Mouse (Mus musculus): ENCODE measurements at regions not wholly inside any gene's neighbourhood (a gene's known extent, or its start where the extent isn't known, plus 50 kb on each side); places are given as distances from the start of the nearest gene placed in this dataset.

DNA sequence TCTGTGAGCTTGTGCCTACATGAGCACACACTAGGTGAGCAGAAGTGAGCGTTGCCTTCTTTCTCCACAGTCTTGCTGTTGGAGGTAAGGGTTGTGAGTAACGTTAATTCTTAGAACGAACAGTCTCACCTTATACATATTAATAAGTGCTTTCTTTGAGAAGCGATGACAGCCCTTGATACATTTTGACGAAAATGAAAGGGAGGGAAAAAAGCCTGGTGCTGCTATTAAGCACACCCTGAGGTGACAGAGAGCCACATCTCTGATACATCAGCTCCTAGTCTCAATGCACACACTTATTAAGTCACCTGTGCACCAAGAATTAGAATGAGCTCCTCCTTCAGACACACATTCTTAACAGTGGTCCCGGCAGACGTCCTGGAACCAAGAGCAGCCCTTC lies 346.3 kb upstream of the Map3k7 start:
- no peaks in the 10 kb centered on the region for H3K9me3 ChIP-seq (ENCODE audit: control insufficient read depth, low read length)
- H3K4me1 ChIP-seq (ENCODE audit: control insufficient read depth, insufficient read depth, low read length), result peaks cover 23% of the 10 kb centered on the region
- no peak for ATAC-seq (ENCODE audit: low FRiP score, low TSS enrichment)
- no peaks in the 10 kb centered on the region for H3K36me3 ChIP-seq (ENCODE audit: control insufficient read depth, insufficient read depth, low read length)
- H3K27me3 ChIP-seq (ENCODE audit: control insufficient read depth, insufficient read depth, low read length), result no peaks in the 10 kb centered on the region
- H3K9ac ChIP-seq (replicated peaks; ENCODE audit: low read length), result no peak overlapping the region
- no peak overlapping the region; the same call in 1 of the 2 replicates for H3K27ac ChIP-seq (replicated peaks; ENCODE audit: low read depth, low read length)
- H3K4me2 ChIP-seq (ENCODE audit: low read length), result 0 out of 2 replicates have a peak overlapping the region, but pooled peaks have one; percentile 1
- H3K4me3 ChIP-seq (replicated peaks; ENCODE audit: low read depth, low read length), result no peak overlapping the region
- DNase-seq, result peak; percentile 35
- WGBS, result 38% methylated on average over 7 of the region's 7 CpGs

DNA sequence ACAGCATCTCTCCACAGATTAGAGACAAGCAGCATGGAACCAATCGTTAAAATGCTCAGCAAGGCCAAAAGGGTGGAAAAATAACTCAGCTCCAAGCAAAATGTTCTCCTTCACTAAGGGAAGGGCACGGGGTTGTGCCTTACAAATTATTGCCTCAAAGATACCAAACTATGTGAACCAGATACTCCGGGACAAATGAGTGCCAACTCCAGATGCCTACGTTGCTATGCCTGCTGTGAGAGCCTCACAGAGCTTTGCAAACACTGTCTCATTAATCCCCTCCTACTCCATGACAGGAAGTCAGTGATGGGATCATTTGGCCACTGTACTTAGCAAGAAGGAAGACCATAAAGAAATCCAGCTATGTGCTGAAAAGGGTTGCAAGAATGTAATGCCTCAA lies 345.9 kb upstream of the Map3k7 start:
- H3K27me3 ChIP-seq (ENCODE audit: control insufficient read depth, insufficient read depth, low read length), result no peaks in the 10 kb centered on the region
- peak overlapping the region; percentile 32; the same call in 1 of the 2 replicates for H3K27ac ChIP-seq (replicated peaks; ENCODE audit: low read depth, low read length)
- no peaks in the 10 kb centered on the region for H3K36me3 ChIP-seq (ENCODE audit: control insufficient read depth, insufficient read depth, low read length)
- no peaks in the 10 kb centered on the region for H3K9me3 ChIP-seq (ENCODE audit: control insufficient read depth, low read length)
- H3K4me2 ChIP-seq (ENCODE audit: low read length), result 0 out of 2 replicates have a peak overlapping the region, but pooled peaks have one; percentile 1
- H3K9ac ChIP-seq (replicated peaks; ENCODE audit: low read length), result no peak overlapping the region
- no peak for DNase-seq
- 53% methylated on average over 4 of the region's 4 CpGs for WGBS
- no peak overlapping the region for H3K4me3 ChIP-seq (replicated peaks; ENCODE audit: low read depth, low read length)
- peaks cover 18% of the 10 kb centered on the region for H3K4me1 ChIP-seq (ENCODE audit: control insufficient read depth, insufficient read depth, low read length)
- no peak for ATAC-seq (ENCODE audit: low FRiP score, low TSS enrichment)

DNA sequence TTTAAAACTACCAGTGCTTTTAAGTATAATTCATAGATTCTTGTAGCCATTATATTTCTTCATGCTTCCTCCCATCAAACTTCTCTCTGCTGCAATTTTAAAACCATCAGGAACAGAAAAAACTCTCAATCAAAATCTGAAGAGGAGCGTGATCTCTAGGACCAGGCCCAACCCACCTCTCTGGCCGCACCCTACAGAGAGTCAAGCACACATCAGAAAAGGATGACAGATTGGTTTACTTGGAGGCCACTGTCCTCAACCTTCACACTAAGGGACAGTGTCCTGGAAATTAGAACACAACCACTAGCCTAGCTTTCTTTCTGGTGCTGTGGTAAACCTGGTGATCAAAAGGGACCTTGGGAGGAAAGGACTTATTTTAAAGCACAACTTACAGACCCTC lies 342.7 kb upstream of the Map3k7 start:
- ATAC-seq (ENCODE audit: low FRiP score, low TSS enrichment), result no peak
- H3K4me1 ChIP-seq (ENCODE audit: control insufficient read depth, insufficient read depth, low read length), result peaks cover 15% of the 10 kb centered on the region

DNA sequence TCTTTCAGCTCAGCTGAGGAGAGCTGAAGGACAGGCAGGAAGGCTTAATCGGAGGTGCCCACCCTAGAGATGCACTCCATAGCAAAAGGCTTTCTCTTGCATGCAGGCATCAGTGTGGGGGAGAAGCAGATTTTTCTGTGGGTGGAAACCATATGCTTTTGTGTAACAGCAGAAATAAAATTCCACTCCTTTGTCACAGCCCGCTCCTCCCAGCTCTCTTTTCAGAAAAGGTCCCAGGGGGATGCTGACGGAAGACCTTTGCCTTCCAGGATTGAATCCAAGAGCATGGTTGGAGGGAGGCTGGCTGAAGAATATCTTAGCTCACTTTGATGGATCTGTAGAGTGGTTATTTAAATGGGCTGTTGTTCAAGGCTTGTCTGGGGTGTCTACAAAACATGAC lies 336.8 kb upstream of the Map3k7 start:
- no peak overlapping the region for H3K4me3 ChIP-seq (replicated peaks; ENCODE audit: low read depth, low read length)
- H3K27ac ChIP-seq (replicated peaks; ENCODE audit: low read depth, low read length), result no peak overlapping the region
- H3K4me1 ChIP-seq (ENCODE audit: control insufficient read depth, insufficient read depth, low read length), result no peaks in the 10 kb centered on the region
- H3K9me3 ChIP-seq (ENCODE audit: control insufficient read depth, low read length), result no peaks in the 10 kb centered on the region
- peak; percentile 25 for DNase-seq
- no peak for ATAC-seq (ENCODE audit: low FRiP score, low TSS enrichment)
- H3K27me3 ChIP-seq (ENCODE audit: control insufficient read depth, insufficient read depth, low read length), result no peaks in the 10 kb centered on the region
- no peak overlapping the region for H3K4me2 ChIP-seq (ENCODE audit: low read length)
- no peak overlapping the region for H3K9ac ChIP-seq (replicated peaks; ENCODE audit: low read length)
- WGBS, result 51% methylated on average over 3 of the region's 3 CpGs
- H3K36me3 ChIP-seq (ENCODE audit: control insufficient read depth, insufficient read depth, low read length), result no peaks in the 10 kb centered on the region

More for the DNA sequence above, 342.7 kb upstream of the Map3k7 start:
- no peak overlapping the region for H3K4me3 ChIP-seq (replicated peaks; ENCODE audit: low read depth, low read length)
- 96% methylated on average over 2 of the region's 2 CpGs for WGBS
- no peak overlapping the region for H3K27ac ChIP-seq (replicated peaks; ENCODE audit: low read depth, low read length)
- no peaks in the 10 kb centered on the region for H3K9me3 ChIP-seq (ENCODE audit: control insufficient read depth, low read length)
- no peak overlapping the region for H3K9ac ChIP-seq (replicated peaks; ENCODE audit: low read length)
- H3K4me2 ChIP-seq (ENCODE audit: low read length), result no peak overlapping the region
- H3K36me3 ChIP-seq (ENCODE audit: control insufficient read depth, insufficient read depth, low read length), result no peaks in the 10 kb centered on the region
- H3K27me3 ChIP-seq (ENCODE audit: control insufficient read depth, insufficient read depth, low read length), result no peaks in the 10 kb centered on the region
- DNase-seq, result no peak

DNA sequence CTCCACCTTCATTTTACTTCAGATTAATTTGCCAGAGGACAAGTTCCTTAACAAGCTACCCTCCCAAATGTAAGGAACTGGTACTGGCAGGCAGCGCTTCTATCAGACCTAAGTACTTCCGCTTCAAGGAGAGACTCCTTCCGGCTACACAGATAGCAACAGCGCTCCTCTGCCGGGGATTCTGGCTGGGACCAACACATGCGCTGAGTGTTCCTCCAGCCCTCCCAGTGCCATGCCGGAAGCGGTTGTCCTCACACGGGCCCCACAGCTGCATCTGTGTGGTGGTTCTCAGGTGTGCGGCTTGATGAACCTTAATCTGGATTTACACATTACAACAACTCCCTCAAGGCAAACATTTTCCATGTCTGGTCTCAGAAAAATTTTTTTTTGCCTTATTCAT lies 336.1 kb upstream of the Map3k7 start:
- ATAC-seq (ENCODE audit: low FRiP score, low TSS enrichment) (no peak), DNase-seq (no peak)
- Histone ChIP-seq H3K4me3 (replicated peaks; ENCODE audit: low read depth, low read length) (no peak overlapping the region), H3K4me1 (ENCODE audit: control insufficient read depth, insufficient read depth, low read length) (no peaks in the 10 kb centered on the region), H3K27me3 (ENCODE audit: control insufficient read depth, insufficient read depth, low read length) (no peaks in the 10 kb centered on the region), H3K9ac (replicated peaks; ENCODE audit: low read length) (no peak overlapping the region), H3K4me2 (ENCODE audit: low read length) (no peak overlapping the region), H3K27ac (replicated peaks; ENCODE audit: low read depth, low read length) (no peak overlapping the region), H3K9me3 (ENCODE audit: control insufficient read depth, low read length) (no peaks in the 10 kb centered on the region), H3K36me3 (ENCODE audit: control insufficient read depth, insufficient read depth, low read length) (no peaks in the 10 kb centered on the region)
- WGBS, result 92% methylated on average over 10 of the region's 10 CpGs

DNA sequence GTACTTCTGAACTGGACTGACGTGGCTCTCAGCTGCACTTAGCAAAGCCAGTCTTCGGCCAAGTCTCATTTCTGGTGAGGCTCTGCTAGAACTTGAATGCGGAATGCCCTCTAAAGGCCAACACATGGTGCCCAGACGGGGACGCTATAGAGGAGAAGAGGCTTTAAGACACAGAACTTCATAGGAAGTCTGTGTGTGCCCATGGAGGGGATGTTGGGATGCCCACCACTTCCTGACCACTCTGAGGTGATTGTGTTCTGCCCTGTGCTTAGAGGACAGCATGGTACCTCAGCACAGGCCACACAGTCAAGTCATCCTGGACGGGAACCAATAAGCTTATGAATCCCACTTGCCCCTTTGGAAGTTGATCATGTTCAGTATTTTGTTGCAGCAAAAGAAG lies 325.3 kb upstream of the Map3k7 start:
- DNase-seq, result no peak
- Histone ChIP-seq H3K9ac (replicated peaks; ENCODE audit: low read length) (no peak overlapping the region), H3K27ac (replicated peaks; ENCODE audit: low read depth, low read length) (no peak overlapping the region), H3K27me3 (ENCODE audit: control insufficient read depth, insufficient read depth, low read length) (no peaks in the 10 kb centered on the region), H3K4me2 (ENCODE audit: low read length) (no peak overlapping the region), H3K36me3 (ENCODE audit: control insufficient read depth, insufficient read depth, low read length) (no peaks in the 10 kb centered on the region), H3K4me1 (ENCODE audit: control insufficient read depth, insufficient read depth, low read length) (peaks cover 10% of the 10 kb centered on the region; the same call in 1 of the 2 replicates), H3K4me3 (replicated peaks; ENCODE audit: low read depth, low read length) (no peak overlapping the region), H3K9me3 (ENCODE audit: control insufficient read depth, low read length) (no peaks in the 10 kb centered on the region)
- no peak for ATAC-seq (ENCODE audit: low FRiP score, low TSS enrichment)
- WGBS, result 93% methylated on average over 6 of the region's 6 CpGs

DNA sequence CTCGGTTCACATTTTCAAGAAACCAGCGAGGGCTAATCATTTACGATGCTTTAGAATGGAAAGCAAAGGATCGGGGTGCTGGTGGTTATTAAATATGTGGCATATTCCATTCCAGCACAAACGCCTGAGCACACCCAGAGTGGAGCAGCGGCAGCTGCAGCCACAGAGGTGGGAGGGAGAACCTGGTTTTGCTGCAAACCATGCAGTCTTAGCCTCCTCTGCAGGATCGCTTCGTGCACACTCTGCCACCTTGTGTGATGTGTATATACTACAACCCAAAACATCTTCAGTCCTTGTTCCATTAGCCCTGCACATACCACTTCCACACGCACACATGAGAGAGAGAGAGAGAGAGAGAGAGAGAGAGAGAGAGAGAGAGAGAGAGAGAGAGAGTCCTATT lies 321.7 kb upstream of the Map3k7 start:
- H3K4me2 ChIP-seq (ENCODE audit: low read length), result no peak overlapping the region
- H3K27ac ChIP-seq (replicated peaks; ENCODE audit: low read depth, low read length), result peak overlapping the region; percentile 15; the same call in 1 of the 2 replicates
- H3K27me3 ChIP-seq (ENCODE audit: control insufficient read depth, insufficient read depth, low read length), result no peaks in the 10 kb centered on the region
- no peaks in the 10 kb centered on the region for H3K9me3 ChIP-seq (ENCODE audit: control insufficient read depth, low read length)
- ATAC-seq (ENCODE audit: low FRiP score, low TSS enrichment), result peak; percentile 80
- H3K4me3 ChIP-seq (replicated peaks; ENCODE audit: low read depth, low read length), result no peak overlapping the region
- H3K9ac ChIP-seq (replicated peaks; ENCODE audit: low read length), result no peak overlapping the region
- no peaks in the 10 kb centered on the region for H3K36me3 ChIP-seq (ENCODE audit: control insufficient read depth, insufficient read depth, low read length)
- 45% methylated on average over 9 of the region's 9 CpGs for WGBS
- peak; percentile 87 for DNase-seq
- H3K4me1 ChIP-seq (ENCODE audit: control insufficient read depth, insufficient read depth, low read length), result peaks cover 10% of the 10 kb centered on the region; the same call in 1 of the 2 replicates

DNA sequence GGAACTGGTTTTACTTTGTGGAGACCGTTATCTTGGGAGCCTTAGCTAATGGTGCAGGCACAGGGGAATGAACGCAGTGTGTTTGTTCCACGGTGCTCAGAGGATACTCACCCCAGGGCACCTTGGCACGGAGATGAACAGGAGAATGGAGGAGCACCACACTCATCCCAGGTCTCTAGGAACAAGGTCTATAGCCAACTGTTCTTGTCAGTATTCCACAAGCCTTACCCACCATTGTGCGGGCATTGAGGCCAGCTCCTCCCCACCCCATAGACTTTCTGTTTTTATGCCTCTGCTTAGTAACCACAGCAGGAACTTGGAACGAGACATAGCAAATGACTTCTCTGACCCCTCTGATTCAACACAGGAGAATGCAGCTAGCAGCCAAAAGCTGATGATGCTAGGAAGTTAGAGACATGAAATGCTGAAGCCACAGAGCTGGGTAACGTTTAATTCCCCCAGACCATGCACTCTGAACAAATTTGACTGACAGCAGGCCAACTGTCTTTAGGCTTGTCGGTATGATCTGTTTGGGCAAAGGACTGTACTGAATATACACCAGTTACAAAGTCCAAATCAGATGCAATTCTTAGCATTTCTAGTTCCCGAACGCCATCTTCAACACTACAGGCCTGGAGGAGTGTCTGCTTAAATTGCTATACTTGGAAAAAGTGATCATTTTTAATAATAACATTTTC lies 321.2 kb upstream of the Map3k7 start:
- Histone ChIP-seq H3K27me3 (ENCODE audit: control insufficient read depth, insufficient read depth, low read length) (no peaks in the 10 kb centered on the region), H3K4me3 (replicated peaks; ENCODE audit: low read depth, low read length) (no peak overlapping the region), H3K4me2 (ENCODE audit: low read length) (no peak overlapping the region), H3K4me1 (ENCODE audit: control insufficient read depth, insufficient read depth, low read length) (peaks cover 10% of the 10 kb centered on the region; the same call in 1 of the 2 replicates), H3K27ac (replicated peaks; ENCODE audit: low read depth, low read length) (peak overlapping the region; percentile 15), H3K9me3 (ENCODE audit: control insufficient read depth, low read length) (no peaks in the 10 kb centered on the region), H3K36me3 (ENCODE audit: control insufficient read depth, insufficient read depth, low read length) (no peaks in the 10 kb centered on the region), H3K9ac (replicated peaks; ENCODE audit: low read length) (no peak overlapping the region)
- ATAC-seq (ENCODE audit: low FRiP score, low TSS enrichment) (0 out of 2 replicates have a peak, but pooled peaks have one; percentile 34), DNase-seq (peak; percentile 41)
- WGBS, result 53% methylated on average over 10 of the region's 10 CpGs

Data from midbrain, embryonic 14.5 days (tissue).